Mouse (Mus musculus): Measurements from ENCODE around the gene Hdc. TPM values are rescaled to one million over a fixed set of nuclear protein-coding genes. Genes with fewer than 3 reads are reported as not detected.

Hdc gene
- polyA plus RNA-seq, 1 experiment from 2014 or later, result 2.5 TPM

GRCm38 (mm10) chr2:126606688-126607062 is 12.4 kb downstream of the Hdc start:
- Histone ChIP-seq H3K4me1 (replicated peaks; ENCODE audit: control insufficient read depth, insufficient read depth, low read length) (no peaks in the 10 kb centered on the region), H3K27me3 (ENCODE audit: control insufficient read depth, insufficient read depth, low read length) (no peaks in the 10 kb centered on the region)

DNA sequence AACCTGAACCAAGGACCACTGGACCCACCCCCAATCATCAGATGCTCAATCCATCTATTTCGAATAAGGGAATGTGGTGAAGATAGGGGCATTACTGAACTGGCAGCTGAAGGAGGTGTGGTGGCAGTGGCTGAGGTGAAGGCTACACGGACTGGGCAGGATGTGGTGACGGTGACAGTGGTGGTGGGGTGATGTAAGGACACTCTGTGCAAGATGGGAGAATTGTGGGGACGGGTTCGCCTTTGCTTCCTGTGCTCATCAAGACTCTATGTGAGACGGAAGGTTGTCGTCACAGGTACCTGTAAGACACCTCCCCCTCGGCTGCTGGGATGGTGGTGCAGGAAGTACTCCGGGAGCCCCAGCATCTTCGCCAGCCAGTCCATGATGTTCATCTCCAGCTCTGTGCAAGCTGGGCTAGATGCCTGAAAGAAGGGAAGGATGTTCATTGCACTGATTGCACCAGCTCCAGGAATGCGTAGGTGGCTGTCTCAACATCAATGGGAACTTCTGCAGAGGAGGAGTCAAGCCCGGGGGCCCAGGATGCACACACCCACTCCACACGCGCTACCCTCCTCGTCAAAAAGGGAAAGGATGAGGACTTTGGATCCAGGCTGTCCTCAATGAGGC is 12.9 kb downstream of the Hdc start:
- no peak for ATAC-seq (ENCODE audit: low FRiP score)
- Histone ChIP-seq H3K9me3 (ENCODE audit: control insufficient read depth, low read length) (no peaks in the 10 kb centered on the region), H3K4me3 (replicated peaks; ENCODE audit: low read length) (no peak overlapping the region), H3K4me1 (replicated peaks; ENCODE audit: control insufficient read depth, insufficient read depth, low read length) (no peaks in the 10 kb centered on the region), H3K27me3 (ENCODE audit: control insufficient read depth, insufficient read depth, low read length) (no peaks in the 10 kb centered on the region), H3K4me2 (replicated peaks) (no peak overlapping the region), H3K9ac (no peak overlapping the region), H3K27ac (no peak overlapping the region), H3K36me3 (replicated peaks; ENCODE audit: control insufficient read depth, insufficient read depth) (no peaks in the 10 kb centered on the region)
- WGBS, result 84% methylated on average over 15 of the region's 15 CpGs
- DNase-seq (ENCODE audit: low spot score), result no peak

More at GRCm38 (mm10) chr2:126606688-126607062, 12.4 kb downstream of the Hdc start:
- H3K9ac ChIP-seq, result no peak overlapping the region
- no peak for DNase-seq (ENCODE audit: low spot score)
- 78% methylated on average over 4 of the region's 4 CpGs for WGBS
- no peak for ATAC-seq (ENCODE audit: low FRiP score)
- no peak overlapping the region for H3K4me2 ChIP-seq (replicated peaks)
- no peak overlapping the region for H3K27ac ChIP-seq
- H3K9me3 ChIP-seq (ENCODE audit: control insufficient read depth, low read length), result no peaks in the 10 kb centered on the region
- no peak overlapping the region for H3K4me3 ChIP-seq (replicated peaks; ENCODE audit: low read length)
- H3K36me3 ChIP-seq (replicated peaks; ENCODE audit: control insufficient read depth, insufficient read depth), result no peaks in the 10 kb centered on the region

DNA sequence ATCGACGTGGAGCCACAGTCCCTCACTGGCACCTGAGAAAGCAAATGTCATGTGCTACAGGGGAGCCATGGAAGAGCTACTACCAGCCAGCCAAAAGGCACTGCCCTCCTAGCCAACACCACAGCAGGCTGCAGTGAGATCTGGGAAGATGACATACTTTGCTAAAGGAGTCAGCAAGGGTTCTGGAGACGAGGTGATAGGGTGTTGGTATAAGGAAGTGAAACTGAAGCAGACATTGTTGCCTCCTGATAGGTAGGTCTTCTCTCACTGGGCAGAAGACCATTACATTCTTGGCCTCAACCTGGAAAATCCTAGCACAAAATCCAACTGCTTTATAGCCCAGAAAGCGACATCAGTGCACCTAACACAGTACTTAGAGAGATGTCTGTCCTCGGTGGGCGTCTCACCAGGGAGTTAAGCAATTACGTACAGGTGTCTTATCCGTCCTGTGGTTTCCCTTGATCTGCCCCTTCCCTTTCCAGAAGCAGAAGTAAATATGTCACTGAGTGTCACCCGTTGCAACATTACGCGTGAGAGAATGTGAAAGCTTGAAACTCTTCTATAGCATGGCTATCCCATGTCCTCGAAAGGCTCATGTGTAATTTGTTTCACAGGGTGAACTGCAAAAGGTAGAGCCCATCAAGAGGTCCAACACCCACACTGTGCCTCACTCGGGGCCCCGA is 17.0 kb downstream of the Hdc start:
- H3K27me3 ChIP-seq (ENCODE audit: control insufficient read depth, insufficient read depth, low read length), result no peaks in the 10 kb centered on the region
- H3K27ac ChIP-seq, result no peak overlapping the region
- H3K4me1 ChIP-seq (replicated peaks; ENCODE audit: control insufficient read depth, insufficient read depth, low read length), result no peaks in the 10 kb centered on the region
- no peak for ATAC-seq (ENCODE audit: low FRiP score)
- no peak for DNase-seq (ENCODE audit: low spot score)
- no peaks in the 10 kb centered on the region for H3K9me3 ChIP-seq (ENCODE audit: control insufficient read depth, low read length)
- H3K4me2 ChIP-seq (replicated peaks), result no peak overlapping the region
- H3K9ac ChIP-seq, result no peak overlapping the region
- no peaks in the 10 kb centered on the region for H3K36me3 ChIP-seq (replicated peaks; ENCODE audit: control insufficient read depth, insufficient read depth)
- 89% methylated on average over 14 of the region's 14 CpGs for WGBS
- no peak overlapping the region for H3K4me3 ChIP-seq (replicated peaks; ENCODE audit: low read length)

- DNase-seq (ENCODE audit: low spot score) (no peak), ATAC-seq (ENCODE audit: low FRiP score) (no peak)
- WGBS, result 76% methylated on average over 14 of the region's 14 CpGs
- Histone ChIP-seq H3K4me1 (replicated peaks; ENCODE audit: control insufficient read depth, insufficient read depth, low read length) (no peaks in the 10 kb centered on the region), H3K4me3 (replicated peaks; ENCODE audit: low read length) (no peak overlapping the region), H3K4me2 (replicated peaks) (no peak overlapping the region), H3K27ac (no peak overlapping the region), H3K9ac (no peak overlapping the region), H3K27me3 (ENCODE audit: control insufficient read depth, insufficient read depth, low read length) (no peaks in the 10 kb centered on the region), H3K36me3 (replicated peaks; ENCODE audit: control insufficient read depth, insufficient read depth) (no peaks in the 10 kb centered on the region), H3K9me3 (ENCODE audit: control insufficient read depth, low read length) (no peaks in the 10 kb centered on the region)
Measured at GRCm38 (mm10) chr2:126600533-126600932, 18.6 kb downstream of the Hdc start.

GRCm38 (mm10) chr2:126599005-126599404 is 20.1 kb downstream of the Hdc start:
- Histone ChIP-seq H3K36me3 (replicated peaks; ENCODE audit: control insufficient read depth, insufficient read depth) (no peaks in the 10 kb centered on the region), H3K4me1 (replicated peaks; ENCODE audit: control insufficient read depth, insufficient read depth, low read length) (no peaks in the 10 kb centered on the region), H3K4me2 (replicated peaks) (no peak overlapping the region), H3K27ac (no peak overlapping the region), H3K9me3 (ENCODE audit: control insufficient read depth, low read length) (no peaks in the 10 kb centered on the region), H3K27me3 (ENCODE audit: control insufficient read depth, insufficient read depth, low read length) (no peaks in the 10 kb centered on the region), H3K4me3 (replicated peaks; ENCODE audit: low read length) (no peak overlapping the region), H3K9ac (no peak overlapping the region)
- no peak for ATAC-seq (ENCODE audit: low FRiP score)
- WGBS, result 15% methylated on average over 3 of the region's 3 CpGs
- DNase-seq (ENCODE audit: low spot score), result no peak

DNA sequence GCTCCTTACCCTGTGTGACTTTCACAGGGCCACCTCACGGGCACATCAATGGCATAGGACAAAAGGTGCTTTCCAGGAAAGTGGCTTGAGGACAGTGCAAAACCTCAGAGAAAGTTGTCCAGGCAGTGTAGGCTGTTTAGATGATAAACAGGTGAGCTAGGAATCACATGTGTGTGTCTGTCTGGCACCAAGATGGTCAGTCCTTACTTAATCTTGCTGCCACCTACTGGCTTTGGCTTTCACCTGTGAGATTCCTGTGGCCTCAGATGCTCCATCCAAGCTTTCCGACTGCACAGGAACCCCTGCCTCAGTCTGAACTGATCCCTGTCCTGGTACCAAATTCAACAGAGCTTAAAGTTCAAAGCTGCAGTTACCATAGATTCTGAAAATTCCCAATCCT is 20.7 kb downstream of the Hdc start:
- no peak for ATAC-seq (ENCODE audit: low FRiP score)
- DNase-seq (ENCODE audit: low spot score), result no peak
- no peak overlapping the region for H3K4me3 ChIP-seq (replicated peaks; ENCODE audit: low read length)
- no peaks in the 10 kb centered on the region for H3K36me3 ChIP-seq (replicated peaks; ENCODE audit: control insufficient read depth, insufficient read depth)
- no peaks in the 10 kb centered on the region for H3K27me3 ChIP-seq (ENCODE audit: control insufficient read depth, insufficient read depth, low read length)
- no peaks in the 10 kb centered on the region for H3K4me1 ChIP-seq (replicated peaks; ENCODE audit: control insufficient read depth, insufficient read depth, low read length)
- H3K4me2 ChIP-seq (replicated peaks), result no peak overlapping the region
- 53% methylated on average over 2 of the region's 2 CpGs for WGBS
- H3K9me3 ChIP-seq (ENCODE audit: control insufficient read depth, low read length), result no peaks in the 10 kb centered on the region
- no peak overlapping the region for H3K9ac ChIP-seq
- no peak overlapping the region for H3K27ac ChIP-seq

DNA sequence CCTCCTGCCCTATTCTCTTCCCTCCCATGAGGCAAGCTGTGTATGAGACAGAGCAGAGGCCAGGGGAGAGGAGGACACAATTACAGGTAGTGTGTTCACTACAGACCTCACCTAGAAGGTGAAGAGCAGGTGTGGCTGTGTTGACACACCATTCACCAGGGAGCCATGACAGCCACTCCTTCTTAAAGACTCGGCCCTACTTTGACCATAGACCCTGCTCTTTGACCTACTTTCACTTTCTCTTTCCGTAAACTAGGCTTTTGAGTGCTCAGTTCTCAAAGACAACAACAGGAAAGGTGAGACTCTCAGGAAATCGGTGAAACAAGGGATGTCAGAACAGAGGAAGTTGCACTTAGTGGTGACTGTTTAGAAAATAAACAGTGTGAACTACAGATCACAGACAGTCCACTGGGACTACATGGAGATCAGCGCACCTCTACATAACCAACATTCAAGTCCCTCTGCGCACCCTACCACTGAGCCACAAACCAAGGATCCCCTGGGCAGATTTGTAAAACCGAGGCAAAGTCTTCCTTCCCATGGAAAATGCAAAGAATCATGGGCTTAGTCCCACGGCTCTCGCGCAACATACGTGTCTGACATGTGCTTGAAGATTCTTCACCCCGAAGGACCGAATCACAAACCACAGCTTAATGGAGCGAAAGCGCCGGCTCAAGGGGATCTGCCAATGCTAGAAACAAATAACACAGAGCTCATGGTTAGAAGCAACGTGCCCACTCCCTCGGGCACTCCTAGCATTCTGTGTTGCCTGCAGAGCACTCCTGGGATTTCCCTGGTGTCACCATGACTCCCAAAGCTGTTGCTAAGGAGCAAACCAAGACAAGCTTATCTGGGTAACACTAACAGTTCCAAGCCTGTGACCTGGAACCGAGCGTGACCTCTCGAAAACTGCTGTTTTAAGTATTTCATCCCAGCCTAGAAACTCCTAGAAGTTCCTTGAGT is 21.5 kb downstream of the Hdc start:
- H3K27ac ChIP-seq, result no peak overlapping the region
- no peaks in the 10 kb centered on the region for H3K36me3 ChIP-seq (replicated peaks; ENCODE audit: control insufficient read depth, insufficient read depth)
- H3K27me3 ChIP-seq (ENCODE audit: control insufficient read depth, insufficient read depth, low read length), result no peaks in the 10 kb centered on the region
- WGBS, result 81% methylated on average over 20 of the region's 20 CpGs
- no peak overlapping the region for H3K4me3 ChIP-seq (replicated peaks; ENCODE audit: low read length)
- H3K4me1 ChIP-seq (replicated peaks; ENCODE audit: control insufficient read depth, insufficient read depth, low read length), result no peaks in the 10 kb centered on the region
- no peaks in the 10 kb centered on the region for H3K9me3 ChIP-seq (ENCODE audit: control insufficient read depth, low read length)
- H3K4me2 ChIP-seq (replicated peaks), result no peak overlapping the region
- DNase-seq (ENCODE audit: low spot score) (no peak), ATAC-seq (ENCODE audit: low FRiP score) (no peak)
- H3K9ac ChIP-seq, result no peak overlapping the region

DNA sequence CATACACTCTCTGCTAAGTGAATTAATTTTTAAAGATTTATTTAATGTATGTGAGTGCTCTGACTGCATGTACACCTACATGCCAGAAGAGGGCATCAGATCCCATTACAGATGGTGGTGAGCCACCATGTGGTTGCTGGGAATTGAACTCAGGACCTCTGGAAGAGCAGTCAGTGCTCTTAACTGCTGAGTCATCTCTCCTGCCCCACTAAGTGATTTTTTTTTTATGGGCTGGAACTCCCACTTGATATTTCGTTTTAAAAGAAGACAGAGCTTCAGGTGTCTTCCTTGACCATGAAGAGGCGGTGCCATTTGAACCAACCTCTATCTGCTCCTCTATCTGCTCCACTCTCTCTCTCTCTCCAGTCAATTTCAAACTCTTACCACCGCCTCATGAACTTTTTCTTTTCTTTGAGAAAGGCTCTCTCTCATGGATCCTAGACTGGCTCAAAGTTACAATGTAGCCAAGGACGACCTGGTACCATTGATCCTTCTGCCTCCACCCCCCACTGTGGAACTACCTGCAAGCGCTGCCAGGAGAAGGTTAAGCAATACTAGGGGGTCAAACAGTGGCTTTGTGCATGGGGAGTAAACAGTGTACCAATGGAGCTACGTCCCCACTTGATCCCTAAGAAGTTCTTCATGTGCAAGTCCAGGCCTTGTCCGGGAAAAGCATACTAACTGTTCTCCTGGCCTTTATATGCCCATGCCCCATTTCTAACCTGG is 22.6 kb downstream of the Hdc start:
- 93% methylated on average over 7 of the region's 7 CpGs for WGBS
- DNase-seq (ENCODE audit: low spot score), result no peak
- Histone ChIP-seq H3K4me2 (replicated peaks) (no peak overlapping the region), H3K9me3 (ENCODE audit: control insufficient read depth, low read length) (no peaks in the 10 kb centered on the region), H3K27me3 (ENCODE audit: control insufficient read depth, insufficient read depth, low read length) (no peaks in the 10 kb centered on the region), H3K27ac (no peak overlapping the region), H3K4me1 (replicated peaks; ENCODE audit: control insufficient read depth, insufficient read depth, low read length) (no peaks in the 10 kb centered on the region), H3K4me3 (replicated peaks; ENCODE audit: low read length) (no peak overlapping the region), H3K9ac (no peak overlapping the region), H3K36me3 (replicated peaks; ENCODE audit: control insufficient read depth, insufficient read depth) (no peaks in the 10 kb centered on the region)
- ATAC-seq (ENCODE audit: low FRiP score), result no peak
